Mouse (Mus musculus) MEL (cell line): ENCODE data around the gene Peli2. TPM values are rescaled to one million over a fixed set of nuclear protein-coding genes. Genes with fewer than 3 reads are reported as not detected.

Source experiments
- DNase-seq: peaks from one replicate; pipeline ENCODE4 v3.0.0; 2011; ENCODE audit warnings: low read depth, low spot score
- H3K27ac ChIP-seq: 2 replicates; pipeline ENCODE4 v1.5.1; 2012; ENCODE audit warnings: low read depth, mild to moderate bottlenecking, control low read depth, low read length, moderate library complexity; ENCODE audit not compliant: control insufficient read depth
- H3K27me3 ChIP-seq, 2 experiments: fragments of 150-350 bp in 1 of 2; sonication (generic) in 1 of 2; 2 replicates each; pipeline ENCODE4 v1.6.1; 2012; ENCODE audit warnings: low read length in 2 of 2, mild to moderate bottlenecking in 2 of 2, improper control_type of control experiment in 1 of 2, moderate library complexity in 1 of 2; ENCODE audit not compliant: insufficient read depth in 2 of 2, control insufficient read depth in 1 of 2
- H3K36me3 ChIP-seq, 2 experiments: 2 replicates each; pipeline ENCODE4 v1.6.1; 2012 to 2014; ENCODE audit warnings: low read length in 2 of 2, improper control_type of control experiment in 1 of 2, inconsistent platforms in 1 of 2, mild to moderate bottlenecking in 1 of 2; ENCODE audit not compliant: insufficient read depth in 2 of 2, control insufficient read depth in 1 of 2
- H3K4me1 ChIP-seq, 2 experiments: fragments of 150-350 bp in 1 of 2; sonication (generic) in 1 of 2; 2 replicates each; pipeline ENCODE4 v1.6.1; 2012; ENCODE audit warnings: low read length in 2 of 2, improper control_type of control experiment in 1 of 2, mild to moderate bottlenecking in 1 of 2; ENCODE audit not compliant: insufficient read depth in 2 of 2, control insufficient read depth in 1 of 2
- H3K4me3 ChIP-seq, 2 experiments: fragments of 150-350 bp in 1 of 2; sonication (generic) in 1 of 2; 2 replicates each; pipeline ENCODE4 v1.5.1; 2012; ENCODE audit warnings: low read depth in 2 of 2, low read length in 2 of 2, mild to moderate bottlenecking in 2 of 2, moderate library complexity in 2 of 2, control low read depth in 1 of 2, improper control_type of control experiment in 1 of 2; ENCODE audit not compliant: control insufficient read depth in 1 of 2, insufficient read depth in 1 of 2
- H3K79me2 ChIP-seq: 2 replicates; pipeline ENCODE4 v1.6.1; 2012; ENCODE audit warnings: mild to moderate bottlenecking, low read length, moderate library complexity; ENCODE audit not compliant: control insufficient read depth, poor library complexity, insufficient read depth
- H3K9ac ChIP-seq: 2 replicates; pipeline ENCODE4 v1.6.1; 2012; ENCODE audit warnings: low read depth, mild to moderate bottlenecking, control low read depth, low read length, moderate library complexity; ENCODE audit not compliant: control insufficient read depth, poor library complexity, severe bottlenecking
- H3K9me3 ChIP-seq: fragments of 150-350 bp; sonication (generic); replicated peaks from 2 replicates; pipeline ENCODE4 v1.6.1; 2012; ENCODE audit warnings: mild to moderate bottlenecking, low read length, improper control_type of control experiment, moderate library complexity; ENCODE audit not compliant: insufficient read depth
- CTCF ChIP-seq, 3 experiments: IDR thresholded peaks in 2 of 3; conservative IDR thresholded peaks in 1 of 3; 2 replicates each; pipeline ENCODE4 v1.5.1; 2011 to 2012; ENCODE audit warnings: low read length in 3 of 3, low read depth in 2 of 3, mild to moderate bottlenecking in 2 of 3, improper control_type of control experiment in 1 of 3, inconsistent platforms in 1 of 3, mixed read lengths in 1 of 3, moderate library complexity in 1 of 3; ENCODE audit not compliant: control insufficient read depth in 1 of 3, insufficient read depth in 1 of 3, poor library complexity in 1 of 3, severe bottlenecking in 1 of 3
- E2F4 ChIP-seq: IDR thresholded peaks from 2 replicates; pipeline ENCODE4 v1.6.1; 2011; ENCODE audit warnings: low read depth, low read length, improper control_type of control experiment, borderline replicate concordance
- EP300 ChIP-seq, 2 experiments: IDR thresholded peaks; 2 replicates each; pipeline ENCODE4 v1.6.1; 2011; ENCODE audit warnings: improper control_type of control experiment in 2 of 2, low read length in 2 of 2, low read depth in 1 of 2, mild to moderate bottlenecking in 1 of 2
- ETS1 ChIP-seq: IDR thresholded peaks from 2 replicates; pipeline ENCODE4 v1.6.1; 2012; ENCODE audit warnings: low read depth, mild to moderate bottlenecking, inconsistent platforms, low read length, improper control_type of control experiment, moderate library complexity
- GABPA ChIP-seq: IDR thresholded peaks from 2 replicates; pipeline ENCODE4 v1.6.1; 2012; ENCODE audit warnings: low read depth, mild to moderate bottlenecking, inconsistent platforms, low read length, improper control_type of control experiment, moderate library complexity
- JUND ChIP-seq: IDR thresholded peaks from 2 replicates; pipeline ENCODE4 v1.6.1; 2011; ENCODE audit warnings: low read depth, mild to moderate bottlenecking, improper control_type of control experiment, low read length
- KAT2A ChIP-seq: conservative IDR thresholded peaks from 2 replicates; pipeline ENCODE4 v1.6.1; 2012; ENCODE audit warnings: low read depth, low read length, improper control_type of control experiment, inconsistent platforms
- MAFK ChIP-seq: IDR thresholded peaks from 2 replicates; pipeline ENCODE4 v1.6.1; 2011; ENCODE audit warnings: low read depth, mild to moderate bottlenecking, low read length, improper control_type of control experiment, borderline replicate concordance
- MAX ChIP-seq: IDR thresholded peaks from 2 replicates; pipeline ENCODE4 v1.6.1; 2011; ENCODE audit warnings: low read length, improper control_type of control experiment
- MXI1 ChIP-seq: IDR thresholded peaks from 2 replicates; pipeline ENCODE4 v1.6.1; 2011; ENCODE audit warnings: mild to moderate bottlenecking, low read depth, low read length, improper control_type of control experiment
- MYB ChIP-seq: IDR thresholded peaks from 2 replicates; pipeline ENCODE4 v1.6.1; 2011; ENCODE audit warnings: mild to moderate bottlenecking, low read depth, low read length, improper control_type of control experiment
- NELFE ChIP-seq: IDR thresholded peaks from 2 replicates; pipeline ENCODE4 v1.6.1; 2011; ENCODE audit warnings: low read depth, low read length, improper control_type of control experiment
- NRF1 ChIP-seq: IDR thresholded peaks from 2 replicates; pipeline ENCODE4 v1.6.1; 2014; ENCODE audit warnings: low read depth, mild to moderate bottlenecking, inconsistent platforms, low read length, improper control_type of control experiment, moderate library complexity; ENCODE audit not compliant: poor library complexity, insufficient read depth, severe bottlenecking
- POLR2A ChIP-seq, 2 experiments: IDR thresholded peaks; 2 replicates each; pipeline ENCODE4 v1.6.1; 2011 to 2012; ENCODE audit warnings: low read length in 2 of 2, mild to moderate bottlenecking in 2 of 2, control low read depth in 1 of 2, improper control_type of control experiment in 1 of 2, low read depth in 1 of 2, moderate library complexity in 1 of 2; ENCODE audit not compliant: control insufficient read depth in 1 of 2, insufficient read depth in 1 of 2, poor library complexity in 1 of 2
- POLR2AphosphoS2 ChIP-seq: IDR thresholded peaks from 2 replicates; pipeline ENCODE4 v1.6.1; 2011; ENCODE audit warnings: low read length, improper control_type of control experiment
- SMC3 ChIP-seq: IDR thresholded peaks from 2 replicates; pipeline ENCODE4 v1.6.1; 2011; ENCODE audit warnings: low read depth, low read length, improper control_type of control experiment
- TBP ChIP-seq: IDR thresholded peaks from 2 replicates; pipeline ENCODE4 v1.8.0; 2011; ENCODE audit warnings: low read depth, low read length, improper control_type of control experiment
- TCF12 ChIP-seq: IDR thresholded peaks from 2 replicates; pipeline ENCODE4 v1.6.1; 2014; ENCODE audit warnings: low read depth, mild to moderate bottlenecking, inconsistent platforms, low read length, improper control_type of control experiment, moderate library complexity
- UBTF ChIP-seq: IDR thresholded peaks from 2 replicates; pipeline ENCODE4 v1.6.1; 2012; ENCODE audit warnings: low read depth, mild to moderate bottlenecking, inconsistent platforms, low read length, improper control_type of control experiment, moderate library complexity, borderline replicate concordance; ENCODE audit not compliant: insufficient read depth
- USF1 ChIP-seq: IDR thresholded peaks from 2 replicates; pipeline ENCODE4 v1.6.1; 2014; ENCODE audit warnings: low read depth, mild to moderate bottlenecking, inconsistent platforms, low read length, improper control_type of control experiment, moderate library complexity
- USF2 ChIP-seq, 2 experiments: IDR thresholded peaks; 2 replicates each; pipeline ENCODE4 v1.6.1; 2011 to 2012; ENCODE audit warnings: improper control_type of control experiment in 2 of 2, low read length in 2 of 2, borderline replicate concordance in 1 of 2, inconsistent platforms in 1 of 2, low read depth in 1 of 2, mild to moderate bottlenecking in 1 of 2; ENCODE audit not compliant: insufficient read depth in 1 of 2
- ZC3H11A ChIP-seq: IDR thresholded peaks from 2 replicates; pipeline ENCODE4 v1.6.1; 2012; ENCODE audit warnings: low read depth, mild to moderate bottlenecking, inconsistent platforms, low read length, improper control_type of control experiment
- polyA plus RNA-seq, 2 experiments: library from polyadenylated mRNA; stranded (reverse) in 1 of 2; unstranded in 1 of 2; fragments of >175 nt in 1 of 2; fragments of >200 nt in 1 of 2; gene quantifications; 2 replicates each; pipeline versions ENCODE4 v1.2.1 to v1.2.4; 2012; ENCODE audit warnings: low replicate concordance in 2 of 2, low read depth in 1 of 2; ENCODE audit not compliant: insufficient read length in 2 of 2, insufficient read depth in 1 of 2, missing spikeins in 1 of 2
- total RNA-seq: library from RNA; depleted of rRNA; stranded (reverse); fragments of 300-350 nt; gene quantifications from 2 replicates; pipeline ENCODE4 v1.2.3, GENCODE M21; 2012

The Peli2 gene
- total and polyA plus RNA-seq, 3 experiments = not detected

- Histone ChIP-seq H3K36me3 (no peaks in the 10 kb centered on the region), H3K27me3 (no peaks in the 10 kb centered on the region), H3K4me3 (no peak overlapping the region), H3K27ac (no peak overlapping the region), H3K9ac (no peak overlapping the region), H3K9me3 (no peaks in the 10 kb centered on the region), H3K79me2 (no peaks in the 10 kb centered on the region), H3K4me1 (no peaks in the 10 kb centered on the region)
- TF ChIP-seq E2F4 (no peak), POLR2A (IDR thresholded peaks at IDR 0.05; ENCODE audit: control insufficient read depth in 1 of 2, insufficient read depth in 1 of 2, low read depth in 1 of 2, low read length in 2 of 2, poor library complexity in 1 of 2) (no peak), UBTF (no peak)
- DNase-seq = no peak
These were observed 78.3 kb downstream of the Peli2 start for GRCm38 (mm10) chr14:48198957-48199356.

- no peaks in the 10 kb centered on the region for H3K36me3 ChIP-seq
- no peak for DNase-seq
- H3K27me3 ChIP-seq = no peaks in the 10 kb centered on the region
These were observed 78.9 kb downstream of the Peli2 start for GRCm38 (mm10) chr14:48199506-48199905.

GRCm38 (mm10) chr14:48200291-48200690 is 79.7 kb downstream of the Peli2 start:
- no peaks in the 10 kb centered on the region for H3K79me2 ChIP-seq
- TF ChIP-seq TBP = no peak
- no peak for TF ChIP-seq TCF12
- no peak for TF ChIP-seq ZC3H11A
- TF ChIP-seq EP300 (IDR thresholded peaks at IDR 0.05; ENCODE audit: low read depth in 1 of 2, low read length in 2 of 2) = no peak
- TF ChIP-seq GABPA = no peak
- no peak for TF ChIP-seq MXI1
- no peak for TF ChIP-seq ETS1
- TF ChIP-seq CTCF (IDR thresholded peaks at IDR 0.05 in 2 of 3, conservative IDR thresholded peaks at IDR 0.05 in 1 of 3; ENCODE audit: control insufficient read depth in 1 of 3, insufficient read depth in 1 of 3, low read depth in 2 of 3, low read length in 3 of 3, poor library complexity in 1 of 3, severe bottlenecking in 1 of 3) = no peak
- TF ChIP-seq MAFK = no peak
- no peak for TF ChIP-seq JUND
- no peak for TF ChIP-seq KAT2A
- no peak for TF ChIP-seq NELFE
- no peak for TF ChIP-seq MAX
- no peak for TF ChIP-seq MYB
- TF ChIP-seq POLR2AphosphoS2 = no peak
- TF ChIP-seq, all 39 proteins: peak for 0
- no peak overlapping the region for H3K9ac ChIP-seq
- H3K4me1 ChIP-seq = no peaks in the 10 kb centered on the region
- H3K27me3 ChIP-seq = no peaks in the 10 kb centered on the region
- no peak overlapping the region for H3K4me3 ChIP-seq
- H3K9me3 ChIP-seq = no peaks in the 10 kb centered on the region
- DNase-seq = no peak
- H3K27ac ChIP-seq = no peak overlapping the region
- no peaks in the 10 kb centered on the region for H3K36me3 ChIP-seq

More at GRCm38 (mm10) chr14:48199506-48199905, 78.9 kb downstream of the Peli2 start:
- no peak overlapping the region for H3K9ac ChIP-seq
- H3K4me3 ChIP-seq = no peak overlapping the region
- TF ChIP-seq MXI1 = no peak
- TF ChIP-seq USF1 = no peak
- TF ChIP-seq USF2 (IDR thresholded peaks at IDR 0.05; ENCODE audit: borderline replicate concordance in 1 of 2, insufficient read depth in 1 of 2, low read depth in 1 of 2, low read length in 2 of 2) = no peak
- no peak for TF ChIP-seq SMC3
- TF ChIP-seq JUND = no peak
- TF ChIP-seq NRF1 = no peak
- TF ChIP-seq MAX = no peak
- no peaks in the 10 kb centered on the region for H3K4me1 ChIP-seq
- no peaks in the 10 kb centered on the region for H3K9me3 ChIP-seq
- no peak overlapping the region for H3K27ac ChIP-seq
- no peaks in the 10 kb centered on the region for H3K79me2 ChIP-seq
